ENCODE assay signal across 9 mouse cellular contexts in the genomic region with DNA sequence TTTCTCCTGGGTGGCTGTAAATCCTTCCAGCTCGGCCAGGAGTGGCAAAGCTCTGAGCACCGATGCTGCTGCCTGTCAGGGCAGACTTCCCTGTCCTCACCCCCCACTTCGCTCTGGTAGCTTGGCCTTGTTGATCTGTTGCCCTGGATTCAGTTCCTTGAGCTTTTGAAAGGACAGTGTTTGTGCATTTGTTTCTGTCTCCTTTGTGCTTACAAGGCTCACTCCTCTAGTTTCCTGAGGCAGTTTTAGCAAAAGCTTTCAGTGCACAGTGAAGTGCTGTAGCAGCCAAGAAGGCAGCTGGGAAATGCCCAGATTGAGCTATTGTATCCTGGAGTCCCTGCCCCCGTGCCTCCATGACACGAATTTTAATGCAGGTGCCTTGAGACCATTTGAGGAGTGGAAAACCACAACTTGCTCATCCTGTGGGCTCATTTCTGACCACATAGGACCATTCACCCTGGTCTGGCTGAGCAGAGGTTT. TPM values are rescaled to one million over a fixed set of nuclear protein-coding genes. Genes with fewer than 3 reads are reported as not detected.
A peak's percentile ranks its signal among the peaks of the same experiment; 100 is the strongest.
DNase-seq lines count a peak whose midpoint lies in the region; ATAC-seq and TF ChIP-seq lines count a peak whose summit lies in the region.
"Had no signal": no experiment of that assay in that cellular context is flagged by ENCODE, and none has a peak within 500 bp of the region (broad histone marks: within the 10 kb centered on the region; RNA-seq: fewer than 3 reads in every experiment).

Slc25a18 (plus strand) TSS at position 430 of the 480 bp plus-strand sequence.

- H3K4me3 ChIP-seq in hindbrain, embryonic 13.5 days = no peak within 1 kb of the TSS
- H3K4me3 ChIP-seq in intestine, postnatal 0 days (ENCODE audit: low read depth, low read length) = no peak within 1 kb of the TSS
- H3K4me3 ChIP-seq: limb, embryonic 15.5 days had no signal

- peaks cover 25% of the 10 kb centered on the region for H3K4me1 ChIP-seq in hindbrain, embryonic 13.5 days (replicated peaks)
- no peaks in the 10 kb centered on the region for H3K4me1 ChIP-seq in intestine, postnatal 0 days (replicated peaks; ENCODE audit: control insufficient read depth, insufficient read depth, low read length)

- peak; percentile 22 for DNase-seq in cerebellum, adult 11-12 months
- no peak for DNase-seq in cerebellum, adult 8-10 months
- DNase-seq in Patski (ENCODE audit: low read depth, low spot score) = peak; percentile 20
- peak; percentile 18 for DNase-seq in mesoderm, embryonic 11.5 days (ENCODE audit: low read depth, low spot score)
- DNase-seq in thymus, postnatal 25 days = no peak
- DNase-seq in thymus, postnatal 0 days (ENCODE audit: low spot score) = no peak

- in situ Hi-C loops in Patski (cut with MboI; ENCODE audit: low pct_unique_long_range_greater_than_20kb) = no loop called here

- peaks cover 5% of the 10 kb centered on the region; the same call in 1 of the 2 replicates for H3K36me3 ChIP-seq in hindbrain, embryonic 13.5 days
- H3K36me3 ChIP-seq in intestine, postnatal 0 days (ENCODE audit: control insufficient read depth, insufficient read depth) = no peaks in the 10 kb centered on the region
- H3K36me3 ChIP-seq: limb, embryonic 15.5 days had no signal

- CTCF ChIA-PET in Patski (lab: Charles Lee) = interaction anchor here (0.8 to 1.0 kb wide), 2 partner anchors 15 to 19 kb away, joined by 3 to 5 read pairs; no protein-coding TSS in a partner anchor

- H3K4me2 ChIP-seq in hindbrain, embryonic 13.5 days = peak within 1 kb of the TSS; percentile 27
- no peak within 1 kb of the TSS for H3K4me2 ChIP-seq in intestine, postnatal 0 days (replicated peaks; ENCODE audit: low read depth)
- H3K4me2 ChIP-seq: limb, embryonic 15.5 days had no signal

- POLR2A ChIA-PET in Patski (lab: Charles Lee) = no interaction called here

- H3K9me3 ChIP-seq in hindbrain, embryonic 13.5 days = no peaks in the 10 kb centered on the region
- H3K9me3 ChIP-seq in intestine, postnatal 0 days (ENCODE audit: control insufficient read depth) = no peaks in the 10 kb centered on the region
- H3K9me3 ChIP-seq: limb, embryonic 15.5 days had no signal

- peak within 1 kb of the TSS; percentile 55; the same call in 1 of the 2 replicates for H3K9ac ChIP-seq in hindbrain, embryonic 13.5 days
- no peak within 1 kb of the TSS for H3K9ac ChIP-seq in intestine, postnatal 0 days (ENCODE audit: low read depth, low read length)
- H3K9ac ChIP-seq: limb, embryonic 15.5 days had no signal

- no peaks in the 10 kb centered on the region for H3K27me3 ChIP-seq in Patski
- no peaks in the 10 kb centered on the region for H3K27me3 ChIP-seq in hindbrain, embryonic 13.5 days
- no peaks in the 10 kb centered on the region for H3K27me3 ChIP-seq in intestine, postnatal 0 days (replicated peaks; ENCODE audit: control insufficient read depth, insufficient read depth, low read length)
- H3K27me3 ChIP-seq: limb, embryonic 15.5 days had no signal

- peak within 1 kb of the TSS; percentile 86 for H3K27ac ChIP-seq in hindbrain, embryonic 13.5 days
- no peak within 1 kb of the TSS for H3K27ac ChIP-seq in intestine, postnatal 0 days (ENCODE audit: low read depth, low read length)
- H3K27ac ChIP-seq: limb, embryonic 15.5 days had no signal

- ATAC-seq in Patski = no peak
- peak; percentile 85 for ATAC-seq in hindbrain, embryonic 13.5 days (ENCODE audit: low FRiP score)
- no peak for ATAC-seq in intestine, postnatal 0 days

- WGBS in hindbrain, embryonic 13.5 days = 15% methylated on average over 5 of the region's 5 CpGs
- 62% methylated on average over 5 of the region's 5 CpGs for WGBS in intestine, postnatal 0 days

- no peak for TF ChIP-seq CTCF in Patski (IDR thresholded peaks at IDR 0.05)
- TF ChIP-seq CTCF in intestine, postnatal 0 days (IDR thresholded peaks at IDR 0.05; ENCODE audit: low read depth) = no peak

RNA-seq across cellular contexts. Expression of gene Slc25a18, which starts in this region (rescaled TPM):
- 0.19 TPM for polyA plus RNA-seq in Patski (2021)
- polyA plus RNA-seq in hindbrain, embryonic 13.5 days (2015; fragmentation: Nextera tagmentation; extraction: Ambion mirVana) = 6.9 and 7.9 TPM in 2 replicates
- polyA plus RNA-seq in thymus, postnatal 0 days (2015; fragmentation: Nextera tagmentation; extraction: Ambion mirVana) = 0.06 TPM in 1 of 2 replicates, not detected in the other
- polyA plus RNA-seq in intestine, postnatal 0 days (2015; fragmentation: Nextera tagmentation; extraction: Ambion mirVana) = not detected in 2 replicates

Comparison
In these comparisons a context has a peak if more than half of its experiments do, and no peak if none do; other contexts are left out.
1. DNase-seq: peak in cerebellum, adult 11-12 months (single experiment) and mesoderm, embryonic 11.5 days (single experiment); none in cerebellum, adult 8-10 months (single experiment), thymus, postnatal 25 days (single experiment) and thymus, postnatal 0 days (single experiment).
2. Peak in DNase-seq in Patski; RNA of the gene not detected or under 1 TPM.